Mouse (Mus musculus): ENCODE data around the gene 5730522E02Rik. TPM values are rescaled to one million over a fixed set of nuclear protein-coding genes. Genes with fewer than 3 reads are reported as not detected.

5730522E02Rik gene
- total and polyA plus RNA-seq, 3 experiments, result not detected

- TF ChIP-seq ZKSCAN1 (IDR thresholded peaks at IDR 0.05; ENCODE audit: low read depth, low read length) (no peak), POLR2A (IDR thresholded peaks at IDR 0.05; ENCODE audit: control insufficient read depth in 1 of 2, insufficient read depth in 1 of 2, low read depth in 1 of 2, low read length in 2 of 2, poor library complexity in 1 of 2) (no peak), SMC3 (IDR thresholded peaks at IDR 0.05; ENCODE audit: low read depth, low read length) (no peak), ZMIZ1 (IDR thresholded peaks at IDR 0.05; ENCODE audit: low read depth, low read length) (no peak), HCFC1 (IDR thresholded peaks at IDR 0.05; ENCODE audit: low read depth, low read length) (no peak)
- Histone ChIP-seq H3K79me2 (ENCODE audit: control insufficient read depth, insufficient read depth, low read length, poor library complexity) (no peaks in the 10 kb centered on the region), H3K9me3 (replicated peaks; ENCODE audit: insufficient read depth, low read length) (no peaks in the 10 kb centered on the region), H3K36me3 (ENCODE audit: control insufficient read depth in 1 of 2, insufficient read depth in 2 of 2, low read length in 2 of 2) (no peaks in the 10 kb centered on the region), H3K27ac (ENCODE audit: control insufficient read depth, low read depth, low read length) (no peak overlapping the region), H3K4me1 (ENCODE audit: control insufficient read depth in 1 of 2, insufficient read depth in 2 of 2, low read length in 2 of 2) (no peaks in the 10 kb centered on the region), H3K9ac (ENCODE audit: control insufficient read depth, low read depth, low read length, poor library complexity, severe bottlenecking) (no peak overlapping the region), H3K27me3 (ENCODE audit: control insufficient read depth in 1 of 2, insufficient read depth in 2 of 2, low read length in 2 of 2) (no peaks in the 10 kb centered on the region), H3K4me3 (ENCODE audit: control insufficient read depth in 1 of 2, insufficient read depth in 1 of 2, low read depth in 2 of 2, low read length in 2 of 2) (no peak overlapping the region)
- no peak for DNase-seq (ENCODE audit: low read depth, low spot score)
Measured at GRCm38 (mm10) chr11:25997469-25997868, 213.1 kb downstream of the 5730522E02Rik start.

GRCm38 (mm10) chr11:25994128-25994527 is 216.4 kb downstream of the 5730522E02Rik start:
- no peaks in the 10 kb centered on the region for H3K27me3 ChIP-seq (ENCODE audit: control insufficient read depth in 1 of 2, insufficient read depth in 2 of 2, low read length in 2 of 2)
- DNase-seq (ENCODE audit: low read depth, low spot score), result no peak

GRCm38 (mm10) chr11:25992216-25992615 is 218.3 kb downstream of the 5730522E02Rik start:
- TF ChIP-seq CHD1 (IDR thresholded peaks at IDR 0.05; ENCODE audit: low read depth, low read length) (no peak), MAFK (IDR thresholded peaks at IDR 0.05; ENCODE audit: borderline replicate concordance, low read depth, low read length) (no peak), CTCF (IDR thresholded peaks at IDR 0.05 in 2 of 3, conservative IDR thresholded peaks at IDR 0.05 in 1 of 3; ENCODE audit: control insufficient read depth in 1 of 3, insufficient read depth in 1 of 3, low read depth in 2 of 3, low read length in 3 of 3, poor library complexity in 1 of 3, severe bottlenecking in 1 of 3) (no peak), BHLHE40 (IDR thresholded peaks at IDR 0.05; ENCODE audit: borderline replicate concordance, low read depth, low read length) (no peak), POLR2AphosphoS5 (IDR thresholded peaks at IDR 0.05; ENCODE audit: borderline replicate concordance, low read depth, low read length) (no peak), UBTF (IDR thresholded peaks at IDR 0.05; ENCODE audit: borderline replicate concordance, insufficient read depth, low read depth, low read length) (no peak)
- Histone ChIP-seq H3K9me3 (replicated peaks; ENCODE audit: insufficient read depth, low read length) (no peaks in the 10 kb centered on the region), H3K9ac (ENCODE audit: control insufficient read depth, low read depth, low read length, poor library complexity, severe bottlenecking) (no peak overlapping the region)

More at GRCm38 (mm10) chr11:25994128-25994527, 216.4 kb downstream of the 5730522E02Rik start:
- H3K36me3 ChIP-seq (ENCODE audit: control insufficient read depth in 1 of 2, insufficient read depth in 2 of 2, low read length in 2 of 2), result no peaks in the 10 kb centered on the region
- no peak overlapping the region for H3K9ac ChIP-seq (ENCODE audit: control insufficient read depth, low read depth, low read length, poor library complexity, severe bottlenecking)
- no peaks in the 10 kb centered on the region for H3K9me3 ChIP-seq (replicated peaks; ENCODE audit: insufficient read depth, low read length)
- H3K4me3 ChIP-seq (ENCODE audit: control insufficient read depth in 1 of 2, insufficient read depth in 1 of 2, low read depth in 2 of 2, low read length in 2 of 2), result no peak overlapping the region
- H3K79me2 ChIP-seq (ENCODE audit: control insufficient read depth, insufficient read depth, low read length, poor library complexity), result no peaks in the 10 kb centered on the region
- no peaks in the 10 kb centered on the region for H3K4me1 ChIP-seq (ENCODE audit: control insufficient read depth in 1 of 2, insufficient read depth in 2 of 2, low read length in 2 of 2)
- no peak for TF ChIP-seq MAFK (IDR thresholded peaks at IDR 0.05; ENCODE audit: borderline replicate concordance, low read depth, low read length)
- TF ChIP-seq USF2 (IDR thresholded peaks at IDR 0.05; ENCODE audit: borderline replicate concordance in 1 of 2, insufficient read depth in 1 of 2, low read depth in 1 of 2, low read length in 2 of 2), result no peak
- no peak overlapping the region for H3K27ac ChIP-seq (ENCODE audit: control insufficient read depth, low read depth, low read length)

More at GRCm38 (mm10) chr11:25992216-25992615, 218.3 kb downstream of the 5730522E02Rik start:
- H3K36me3 ChIP-seq (ENCODE audit: control insufficient read depth in 1 of 2, insufficient read depth in 2 of 2, low read length in 2 of 2), result no peaks in the 10 kb centered on the region
- no peaks in the 10 kb centered on the region for H3K27me3 ChIP-seq (ENCODE audit: control insufficient read depth in 1 of 2, insufficient read depth in 2 of 2, low read length in 2 of 2)
- DNase-seq (ENCODE audit: low read depth, low spot score), result no peak
- no peaks in the 10 kb centered on the region for H3K4me1 ChIP-seq (ENCODE audit: control insufficient read depth in 1 of 2, insufficient read depth in 2 of 2, low read length in 2 of 2)
- H3K27ac ChIP-seq (ENCODE audit: control insufficient read depth, low read depth, low read length), result no peak overlapping the region
- no peak overlapping the region for H3K4me3 ChIP-seq (ENCODE audit: control insufficient read depth in 1 of 2, insufficient read depth in 1 of 2, low read depth in 2 of 2, low read length in 2 of 2)
- no peaks in the 10 kb centered on the region for H3K79me2 ChIP-seq (ENCODE audit: control insufficient read depth, insufficient read depth, low read length, poor library complexity)

Measured in MEL (cell line).